Mouse (Mus musculus): ENCODE results near the gene Zscan2. TPM values are rescaled to one million over a fixed set of nuclear protein-coding genes. Genes with fewer than 3 reads are reported as not detected.

Zscan2 gene
- total RNA-seq, 2 experiments from 2014 or later, result 5.5 to 5.6 TPM

DNA sequence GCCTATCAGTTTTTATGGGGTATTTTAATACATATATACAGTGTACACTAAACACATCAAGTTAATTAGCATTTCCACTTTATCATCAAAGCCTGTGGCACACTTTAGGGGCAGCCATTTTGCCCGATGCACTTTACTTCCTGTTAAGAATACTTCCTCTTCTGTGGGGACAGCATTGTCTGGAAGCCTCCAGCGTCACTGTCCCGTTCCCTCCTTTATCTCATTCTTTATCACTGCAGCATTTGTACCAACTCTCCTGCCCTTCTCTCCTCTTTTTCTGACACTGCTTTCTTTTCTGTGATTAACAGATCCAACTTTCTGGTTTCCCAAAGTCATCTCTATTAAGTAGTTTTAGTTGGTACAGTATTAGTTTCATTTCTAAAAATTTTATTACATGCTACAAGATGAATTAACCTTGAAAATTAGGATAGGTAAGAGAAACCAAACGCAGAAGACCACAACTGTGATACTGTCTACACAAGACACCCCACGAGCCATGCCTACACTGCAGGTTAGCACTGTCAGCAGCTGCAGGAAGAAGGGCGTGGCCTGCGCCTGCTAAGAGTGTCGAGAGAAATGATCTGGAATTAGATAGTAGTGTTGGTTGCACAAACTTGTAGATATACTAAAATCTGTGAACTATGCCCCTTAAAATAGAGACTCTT, 58.4 kb downstream of the Zscan2 start:
- peak; percentile 89 for ATAC-seq (replicated peaks; ENCODE audit: poor library complexity, severe bottlenecking)

- ATAC-seq (replicated peaks; ENCODE audit: poor library complexity, severe bottlenecking), result no peak
These were observed 58.9 kb downstream of the Zscan2 start for GRCm38 (mm10) chr7:80919647-80920008.

DNA sequence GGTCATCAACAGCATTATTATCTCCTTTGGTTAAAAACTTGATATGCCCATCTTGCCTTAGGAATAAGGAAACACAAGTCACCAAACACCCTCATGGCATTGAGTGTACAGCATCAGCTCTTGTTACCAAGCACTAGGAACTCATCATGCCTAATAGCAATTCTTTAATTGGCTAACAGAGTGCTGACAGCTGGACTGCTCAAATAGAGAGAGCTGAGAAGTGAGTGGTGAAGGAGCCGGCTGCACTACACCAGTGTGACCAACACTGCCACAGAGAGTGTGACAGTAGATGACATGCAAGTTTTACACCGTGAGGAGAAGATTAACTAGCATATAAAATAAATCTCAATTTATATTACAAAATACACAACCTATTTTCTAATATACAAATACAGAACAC, 62.4 kb downstream of the Zscan2 start:
- ATAC-seq (replicated peaks; ENCODE audit: poor library complexity, severe bottlenecking), result no peak

Other genes starting within 250 kb of the Zscan2 start
- gene Crtc3, start 172.0 kb upstream of the Zscan2 start, total RNA-seq (2014; fragmentation: Nextera tagmentation), result 21.7 and 33.0 TPM in 2 replicates
- gene Crtc3, start 172.0 kb upstream of the Zscan2 start, total RNA-seq (2017), result 6.2 and 6.8 TPM in 2 replicates
- gene Iqgap1, start 34.9 kb upstream of the Zscan2 start, total RNA-seq (2014; fragmentation: Nextera tagmentation), result 89.6 and 92.9 TPM in 2 replicates
- gene Iqgap1, start 34.9 kb upstream of the Zscan2 start, total RNA-seq (2017), result 85.5 and 95.4 TPM in 2 replicates
- 23.6 and 33.8 TPM in 2 replicates for gene Wdr73, start 40.3 kb downstream of the Zscan2 start, total RNA-seq (2014; fragmentation: Nextera tagmentation)
- gene Wdr73, start 40.3 kb downstream of the Zscan2 start, total RNA-seq (2017), result 27.2 and 31.5 TPM in 2 replicates
- gene Nmb, start 44.2 kb downstream of the Zscan2 start, total RNA-seq (2014; fragmentation: Nextera tagmentation), result 5.0 TPM in 1 of 2 replicates, not detected in the other
- gene Nmb, start 44.2 kb downstream of the Zscan2 start, total RNA-seq (2017), result 1.4 TPM in 1 of 2 replicates, not detected in the other
- gene Sec11a, start 86.9 kb downstream of the Zscan2 start, total RNA-seq (2014; fragmentation: Nextera tagmentation), result 144 and 167 TPM in 2 replicates
- gene Sec11a, start 86.9 kb downstream of the Zscan2 start, total RNA-seq (2017), result 393 and 465 TPM in 2 replicates
- gene Zfp592, start 132.8 kb downstream of the Zscan2 start, total RNA-seq (2014; fragmentation: Nextera tagmentation), result 26.4 and 37.5 TPM in 2 replicates
- 21.8 and 24.4 TPM in 2 replicates for gene Zfp592, start 132.8 kb downstream of the Zscan2 start, total RNA-seq (2017)
- gene Alpk3, start 196.7 kb downstream of the Zscan2 start, total RNA-seq (2014; fragmentation: Nextera tagmentation), result 0.19 and 2.2 TPM in 2 replicates
- gene Alpk3, start 196.7 kb downstream of the Zscan2 start, total RNA-seq (2017), result 0.62 and 0.73 TPM in 2 replicates

All from granulocyte monocyte progenitor cell, adult 5-6 weeks (primary cell).